Mouse (Mus musculus) liver (tissue): ENCODE measurements around the gene Alpk3.

Experiments
- DNase-seq: peaks from one replicate; pipeline ENCODE4 v3.0.0-alpha.2; 2020; ENCODE audit warnings: mixed read lengths

The Alpk3 gene

DNA sequence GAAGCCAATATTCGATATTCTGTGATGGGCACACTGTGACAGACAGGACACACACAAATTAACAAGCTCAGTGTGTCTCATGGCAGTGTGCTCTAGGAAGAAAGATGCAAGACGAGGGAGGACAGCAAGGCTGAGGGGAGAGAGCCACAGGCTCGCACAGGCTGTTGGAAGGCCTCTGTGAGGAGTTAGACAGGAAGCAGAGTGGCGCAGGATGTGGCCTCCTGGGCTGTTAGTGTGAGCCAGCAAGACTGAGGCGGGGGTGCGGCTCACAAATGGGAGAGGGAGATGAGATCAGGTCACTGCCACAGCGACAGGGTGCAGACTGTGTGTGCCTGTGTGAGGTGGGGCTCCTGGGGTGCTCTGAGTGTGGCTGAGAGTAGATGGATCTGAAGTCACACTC, 17.9 kb downstream of the Alpk3 start:
- DNase-seq = peak; percentile 41

DNA sequence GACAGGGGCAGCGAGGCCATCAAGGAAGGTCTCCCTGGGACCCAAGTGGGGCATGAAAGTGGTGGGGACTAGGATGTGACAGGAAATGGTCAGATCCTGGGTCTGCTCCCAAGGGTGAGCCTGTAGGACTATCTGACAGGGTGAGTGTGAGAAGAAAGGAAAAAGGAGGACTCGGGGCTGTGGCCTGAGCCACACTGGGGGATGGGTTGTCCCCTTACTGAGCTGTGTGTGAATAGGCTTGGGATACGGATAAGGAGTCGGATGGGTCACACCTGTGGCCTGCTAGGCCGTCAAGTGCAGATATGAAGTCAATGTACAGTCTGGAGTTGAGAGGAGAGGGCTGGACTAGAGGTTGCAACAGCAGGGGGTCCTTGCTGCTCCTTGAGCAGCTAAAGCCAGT, 18.3 kb downstream of the Alpk3 start:
- no peak for DNase-seq

GRCm38 (mm10) chr7:81077009-81077408, 19.6 kb downstream of the Alpk3 start:
- DNase-seq = no peak

- DNase-seq = no peak
Measured at GRCm38 (mm10) chr7:81078740-81079139, 21.3 kb downstream of the Alpk3 start.

DNA sequence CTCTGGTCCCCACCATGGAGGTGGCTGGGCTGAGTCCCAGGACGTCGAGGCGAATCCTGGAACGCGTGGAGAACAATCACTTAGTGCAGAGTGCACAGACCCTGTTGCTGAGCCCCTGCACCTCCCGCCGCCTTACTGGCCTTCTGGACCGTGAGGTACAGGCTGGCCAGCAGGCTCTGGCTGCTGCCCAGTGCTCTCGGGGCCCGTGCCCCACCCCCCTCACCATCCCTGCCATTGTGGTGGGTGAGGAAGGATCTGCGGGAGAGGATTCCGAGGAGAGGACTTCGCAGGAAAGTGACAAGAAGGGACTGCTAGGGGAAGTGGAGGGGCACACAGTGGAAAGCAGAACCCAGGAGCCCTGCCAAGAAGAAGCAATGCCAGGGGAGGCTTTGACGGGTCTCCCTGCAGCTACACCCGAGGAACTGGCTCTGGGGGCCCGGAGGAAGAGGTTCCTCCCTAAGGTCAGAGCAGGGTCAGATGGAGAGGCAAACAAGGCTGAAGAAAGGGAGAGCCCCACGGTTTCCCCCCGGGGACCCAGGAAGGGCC, 36.1 kb downstream of the Alpk3 start:
- no peak for DNase-seq

DNA sequence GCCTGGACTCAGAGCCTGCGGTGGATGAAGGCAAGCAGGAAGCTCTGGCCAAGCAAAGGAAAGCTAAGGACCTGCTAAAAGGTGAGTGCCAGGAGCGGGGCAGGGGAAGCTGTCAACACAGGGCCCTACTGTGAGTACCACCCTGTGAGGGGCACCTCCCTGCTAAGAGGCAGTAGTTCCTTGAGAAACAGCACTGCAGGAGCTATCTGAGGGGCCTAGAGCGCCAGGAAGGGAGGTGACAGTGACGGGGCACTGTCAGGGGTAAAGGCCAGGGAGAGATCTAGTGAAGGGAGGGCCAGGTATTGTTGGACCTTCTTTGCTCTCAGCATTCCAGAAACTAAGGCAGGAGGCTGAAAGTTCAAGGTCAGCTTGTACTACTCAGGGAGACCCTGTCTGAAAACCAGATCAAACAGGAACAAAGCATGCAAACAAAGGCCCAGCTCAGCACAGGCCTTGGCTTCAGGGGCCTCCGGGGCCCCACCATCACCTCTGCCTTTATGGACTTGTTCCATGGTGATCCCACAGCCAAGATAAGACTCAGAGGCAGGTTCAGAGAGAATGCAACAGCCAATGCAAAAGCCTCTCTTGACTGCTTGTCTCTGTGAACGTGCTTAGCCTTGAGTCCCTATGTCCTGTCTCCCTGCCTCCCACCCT, 36.8 kb downstream of the Alpk3 start:
- no peak for DNase-seq

- no peak for DNase-seq
Measured at GRCm38 (mm10) chr7:81100341-81100740, 42.9 kb downstream of the Alpk3 start.

DNA sequence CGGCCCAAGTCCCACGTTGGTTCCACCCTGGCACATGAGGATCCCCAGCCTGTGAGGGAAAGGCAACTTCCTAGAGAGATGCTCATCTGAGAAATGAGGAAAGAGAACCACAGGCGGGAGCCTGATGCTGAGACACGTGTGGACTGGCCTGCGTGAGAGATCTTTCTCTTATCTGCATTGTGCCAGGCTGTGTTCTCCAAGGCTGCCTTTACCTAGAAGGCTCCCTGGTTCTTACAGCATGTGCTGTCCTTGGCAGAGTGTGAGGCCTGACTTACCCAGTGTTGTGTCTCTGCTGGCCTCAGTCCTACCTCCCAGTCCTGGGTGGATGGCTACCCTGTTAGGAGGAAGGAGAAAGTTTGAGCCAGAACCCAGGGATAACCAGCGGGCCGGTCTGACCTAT, 45.5 kb downstream of the Alpk3 start:
- DNase-seq = no peak

DNA sequence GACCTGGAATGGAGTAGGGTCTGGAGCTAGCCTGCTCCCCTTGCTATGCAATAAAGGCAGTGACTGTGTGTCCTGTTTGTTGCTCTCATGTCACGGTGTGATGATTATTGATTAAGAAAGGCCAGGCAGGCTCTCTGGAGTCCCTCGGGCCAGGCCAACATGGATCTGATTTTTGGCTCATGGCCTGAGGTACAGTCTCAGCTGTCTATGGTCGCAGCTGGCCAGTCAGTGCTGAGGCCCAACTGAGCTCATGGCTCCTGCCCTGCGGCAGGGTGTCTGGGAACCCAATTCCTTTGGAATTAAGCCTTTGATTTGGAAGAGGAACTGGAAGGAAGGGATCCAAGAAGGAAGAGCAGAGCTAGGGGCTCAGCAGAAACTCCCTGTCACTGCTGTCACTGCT, 48.1 kb downstream of the Alpk3 start:
- DNase-seq = no peak

DNA sequence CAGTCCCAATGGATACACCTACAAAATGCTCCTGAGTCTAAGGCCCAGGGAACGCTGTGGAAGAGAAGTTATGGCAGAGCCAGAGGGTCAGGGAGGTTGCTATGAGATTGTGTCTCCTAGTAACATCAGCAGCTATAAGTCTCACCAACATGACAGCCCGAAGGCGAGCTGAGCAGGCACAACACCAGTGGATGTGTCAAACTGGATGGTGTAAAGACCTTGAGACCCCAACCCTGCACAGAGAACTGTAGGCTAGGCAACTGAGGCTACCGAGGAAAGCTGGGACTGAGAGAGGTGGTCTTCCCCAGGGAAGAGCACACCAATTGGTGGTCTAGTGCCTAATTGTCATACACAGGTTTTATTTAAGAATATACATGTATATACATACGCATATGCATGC, 50.8 kb downstream of the Alpk3 start:
- DNase-seq = no peak

DNA sequence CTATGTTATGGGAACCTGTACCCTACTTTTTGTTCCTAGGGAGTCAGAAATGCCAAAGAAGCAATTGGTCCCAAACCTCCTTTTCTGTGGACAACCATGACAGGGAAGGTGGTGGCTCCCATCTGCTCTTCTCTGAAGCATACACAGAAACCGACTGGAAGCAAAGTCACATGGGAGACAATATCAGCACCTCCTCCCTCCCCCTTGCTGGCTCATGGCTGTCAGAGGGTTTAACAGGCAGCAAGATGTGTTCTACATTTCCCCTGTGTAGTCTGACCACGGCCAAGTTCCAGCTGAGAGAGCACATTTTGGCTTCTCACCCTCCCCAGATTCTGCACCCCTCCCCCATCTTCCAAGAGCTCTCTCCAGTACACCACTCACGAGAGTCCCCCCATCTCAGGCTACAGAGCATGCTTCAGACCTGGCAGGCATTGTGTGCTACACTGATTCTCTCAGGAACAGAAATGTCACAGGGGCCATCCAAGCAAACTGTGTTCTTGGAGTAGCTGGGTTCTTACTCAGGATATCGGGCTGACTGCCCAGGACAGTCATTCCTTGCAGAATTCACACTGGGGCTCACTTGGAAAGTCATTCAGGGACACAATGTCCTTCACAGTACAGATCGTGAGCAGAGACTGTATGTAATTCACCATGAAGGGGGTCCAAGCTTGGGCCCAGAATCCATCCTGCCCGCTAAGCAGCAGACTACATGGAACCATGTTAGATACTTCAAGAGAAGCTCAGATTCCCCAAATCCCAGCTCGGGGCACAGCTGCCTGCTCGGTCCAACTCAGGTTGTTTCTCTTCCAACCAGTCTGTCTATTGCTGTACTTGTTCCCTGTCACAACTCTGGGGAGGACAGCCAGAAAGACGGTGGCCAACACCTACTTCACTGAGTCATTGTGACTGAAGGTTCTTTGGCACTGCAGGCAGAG, 52.6 kb downstream of the Alpk3 start:
- DNase-seq = no peak

GRCm38 (mm10) chr7:81110791-81111190, 53.4 kb downstream of the Alpk3 start:
- DNase-seq = no peak

DNA sequence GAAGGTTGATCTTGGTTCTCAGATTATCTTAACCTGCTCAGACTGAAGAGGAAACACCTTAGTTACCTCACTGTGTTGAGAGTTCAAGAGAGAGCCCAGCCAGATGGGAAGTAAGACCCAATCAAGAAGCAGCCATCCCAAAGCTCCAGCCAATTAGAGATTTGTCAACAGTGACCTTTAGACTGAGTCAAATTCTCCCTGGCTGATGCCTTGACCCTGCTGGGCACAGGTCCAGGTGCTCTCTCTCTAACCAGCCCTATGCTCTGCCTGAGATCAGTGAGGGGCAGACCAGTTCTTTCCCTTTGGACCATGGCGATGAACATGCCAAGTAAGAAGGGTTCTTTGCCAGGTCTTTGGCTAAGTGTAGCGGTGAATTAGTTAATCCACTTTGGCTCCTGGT, 54.3 kb downstream of the Alpk3 start:
- no peak for DNase-seq

- no peak for DNase-seq
Measured at GRCm38 (mm10) chr7:81112686-81113360, 55.4 kb downstream of the Alpk3 start.

GRCm38 (mm10) chr7:81114555-81114954, 57.2 kb downstream of the Alpk3 start, which contains the start of gene Slc28a1:
Gene Slc28a1 (plus strand): TSS chr7:81114799.
- peak; percentile 43 for DNase-seq

DNA sequence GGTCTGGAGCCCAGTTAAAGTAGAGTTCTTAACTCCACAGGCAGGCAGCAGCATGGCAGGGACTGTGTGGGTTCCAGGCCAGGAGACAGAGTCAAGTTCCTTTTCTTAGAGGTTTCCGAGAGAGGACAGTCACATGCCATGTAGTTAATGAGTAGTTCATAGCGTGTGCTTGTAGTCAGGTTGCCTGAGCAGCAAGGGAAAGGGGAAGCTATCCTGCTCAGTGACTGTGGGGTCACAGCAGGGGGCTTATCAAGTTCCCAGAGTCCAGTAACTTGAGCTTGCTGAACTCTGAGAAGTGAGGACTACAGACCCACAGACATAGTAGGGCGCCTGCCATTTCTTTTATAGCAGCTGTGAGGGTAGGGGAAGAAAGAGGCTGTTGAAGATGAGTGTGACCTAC, 63.7 kb downstream of the Alpk3 start:
- DNase-seq = no peak

GRCm38 (mm10) chr7:81122808-81123207, 65.4 kb downstream of the Alpk3 start:
- no peak for DNase-seq

- DNase-seq = peak; percentile 61
Measured at GRCm38 (mm10) chr7:81123553-81123952, 66.2 kb downstream of the Alpk3 start.

- DNase-seq = peak; percentile 81
Measured at GRCm38 (mm10) chr7:81124773-81125172, 67.4 kb downstream of the Alpk3 start.

- DNase-seq = no peak
Measured at GRCm38 (mm10) chr7:81125215-81126175, 68.1 kb downstream of the Alpk3 start.

GRCm38 (mm10) chr7:81131864-81132263, 74.5 kb downstream of the Alpk3 start:
- no peak for DNase-seq

- no peak for DNase-seq
Measured at GRCm38 (mm10) chr7:81132851-81133279, 75.5 kb downstream of the Alpk3 start.
